Mouse (Mus musculus) embryonic facial prominence, embryonic 15.5 days (tissue): Measurements from ENCODE around the gene Sgms2. TPM values are rescaled to one million over a fixed set of nuclear protein-coding genes. Genes with fewer than 3 reads are reported as not detected.

Source experiments
- ATAC-seq: fragments of 200-750 bp; cut with Nextera tagmentation; 2 replicates; pipeline ENCODE4 v1.8.0; 2017; ENCODE audit warnings: low read depth, moderate TSS enrichment; ENCODE audit not compliant: insufficient number of reproducible peaks, low FRiP score, low TSS enrichment
- H3K27ac ChIP-seq: fragments of 300-500 bp; sonication (generic); replicated peaks from 2 replicates; pipeline ENCODE4 v1.5.1; 2015; ENCODE audit warnings: mild to moderate bottlenecking, inconsistent platforms
- H3K27me3 ChIP-seq: fragments of 300-500 bp; sonication (generic); 2 replicates; pipeline ENCODE4 v1.6.1; 2015; ENCODE audit warnings: inconsistent platforms
- H3K36me3 ChIP-seq: fragments of 300-500 bp; sonication (generic); 2 replicates; pipeline ENCODE4 v1.6.1; 2015; ENCODE audit warnings: mild to moderate bottlenecking, inconsistent platforms
- H3K4me1 ChIP-seq: fragments of 300-500 bp; sonication (generic); 2 replicates; pipeline ENCODE4 v1.6.1; 2015; ENCODE audit warnings: inconsistent platforms
- H3K4me2 ChIP-seq: fragments of 300-500 bp; sonication (generic); replicated peaks from 2 replicates; pipeline ENCODE4 v1.6.1; 2015; ENCODE audit warnings: mild to moderate bottlenecking, inconsistent platforms
- H3K4me3 ChIP-seq: fragments of 300-500 bp; sonication (generic); replicated peaks from 2 replicates; pipeline ENCODE4 v1.5.1; 2015; ENCODE audit warnings: mild to moderate bottlenecking, inconsistent platforms
- H3K9ac ChIP-seq: fragments of 300-500 bp; sonication (generic); 2 replicates; pipeline ENCODE4 v1.6.1; 2015; ENCODE audit warnings: inconsistent platforms
- H3K9me3 ChIP-seq: fragments of 300-500 bp; sonication (generic); replicated peaks from 2 replicates; pipeline ENCODE4 v1.6.1; 2016; ENCODE audit warnings: inconsistent platforms
- WGBS: fragments of 180-500 bp; shearing (Covaris S2); methylation state at CpG from one replicate; pipeline ENCODE4 v1.1.7; 2015; 5-methylcytosine and 5-hydroxymethylcytosine counted together
- polyA plus RNA-seq: library from polyadenylated mRNA; unstranded; fragments of >200 nt; fragmentation: Nextera tagmentation; extraction: Ambion mirVana; gene quantifications from 2 replicates; pipeline ENCODE4 v1.2.1, GENCODE M21; 2015

Sgms2 gene
- polyA plus RNA-seq, 1 experiment from 2014 or later: 24.3 TPM

- H3K9ac ChIP-seq: no peak overlapping the region
- no peak overlapping the region for H3K4me2 ChIP-seq
- no peaks in the 10 kb centered on the region for H3K36me3 ChIP-seq
- no peaks in the 10 kb centered on the region for H3K27me3 ChIP-seq
- WGBS: 90% methylated on average over 4 of the region's 4 CpGs
- ATAC-seq: no peak
- H3K4me3 ChIP-seq: no peak overlapping the region
- peaks cover 20% of the 10 kb centered on the region for H3K4me1 ChIP-seq
- H3K27ac ChIP-seq: no peak overlapping the region
- H3K9me3 ChIP-seq: no peaks in the 10 kb centered on the region
These were observed 217.1 kb downstream of the Sgms2 start for GRCm38 (mm10) chr3:131274151-131274550.

DNA sequence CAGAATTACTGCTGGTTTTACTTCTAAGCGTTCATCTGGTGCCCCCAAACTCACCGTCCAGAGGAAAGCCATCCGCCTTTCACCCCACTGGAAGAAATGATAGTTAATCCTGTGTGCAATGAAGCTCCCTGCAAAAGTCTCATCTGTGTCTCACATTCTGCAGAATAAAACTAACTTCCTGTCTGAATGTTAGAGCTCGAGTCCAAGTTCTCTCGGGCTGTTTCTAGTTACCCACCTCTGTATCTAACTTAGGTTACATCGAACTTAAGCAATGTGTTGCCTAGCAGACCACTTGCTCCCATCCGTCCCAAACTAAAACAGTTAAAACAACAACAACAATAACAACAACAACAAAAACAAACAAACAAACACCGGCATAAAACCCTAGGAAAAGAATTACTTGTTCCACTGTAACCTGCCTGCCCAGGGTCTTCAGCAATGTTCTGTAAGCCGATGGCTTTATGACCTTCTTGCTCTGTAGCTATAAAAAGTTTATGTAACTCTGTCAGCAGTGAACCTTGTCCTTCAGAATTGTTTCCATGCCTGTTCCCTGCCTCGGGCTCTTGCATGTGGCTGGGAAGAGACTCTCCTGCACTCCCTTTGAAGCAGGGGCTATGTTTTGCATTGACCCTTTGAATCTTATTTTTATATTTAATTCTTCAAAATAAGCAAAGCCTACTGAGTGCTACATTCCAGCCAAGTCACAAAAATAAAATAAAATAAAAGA lies 218.7 kb downstream of the Sgms2 start:
- H3K27me3 ChIP-seq: no peaks in the 10 kb centered on the region
- no peaks in the 10 kb centered on the region for H3K9me3 ChIP-seq
- peak overlapping the region; percentile 62 for H3K4me2 ChIP-seq
- peak overlapping the region; percentile 88 for H3K27ac ChIP-seq
- no peaks in the 10 kb centered on the region for H3K36me3 ChIP-seq
- H3K4me1 ChIP-seq: peaks cover 20% of the 10 kb centered on the region
- H3K9ac ChIP-seq: no peak overlapping the region
- peak; percentile 23; the same call in 1 of the 2 replicates for ATAC-seq
- peak overlapping the region; percentile 86 for H3K4me3 ChIP-seq
- WGBS: 17% methylated on average over 10 of the region's 10 CpGs

DNA sequence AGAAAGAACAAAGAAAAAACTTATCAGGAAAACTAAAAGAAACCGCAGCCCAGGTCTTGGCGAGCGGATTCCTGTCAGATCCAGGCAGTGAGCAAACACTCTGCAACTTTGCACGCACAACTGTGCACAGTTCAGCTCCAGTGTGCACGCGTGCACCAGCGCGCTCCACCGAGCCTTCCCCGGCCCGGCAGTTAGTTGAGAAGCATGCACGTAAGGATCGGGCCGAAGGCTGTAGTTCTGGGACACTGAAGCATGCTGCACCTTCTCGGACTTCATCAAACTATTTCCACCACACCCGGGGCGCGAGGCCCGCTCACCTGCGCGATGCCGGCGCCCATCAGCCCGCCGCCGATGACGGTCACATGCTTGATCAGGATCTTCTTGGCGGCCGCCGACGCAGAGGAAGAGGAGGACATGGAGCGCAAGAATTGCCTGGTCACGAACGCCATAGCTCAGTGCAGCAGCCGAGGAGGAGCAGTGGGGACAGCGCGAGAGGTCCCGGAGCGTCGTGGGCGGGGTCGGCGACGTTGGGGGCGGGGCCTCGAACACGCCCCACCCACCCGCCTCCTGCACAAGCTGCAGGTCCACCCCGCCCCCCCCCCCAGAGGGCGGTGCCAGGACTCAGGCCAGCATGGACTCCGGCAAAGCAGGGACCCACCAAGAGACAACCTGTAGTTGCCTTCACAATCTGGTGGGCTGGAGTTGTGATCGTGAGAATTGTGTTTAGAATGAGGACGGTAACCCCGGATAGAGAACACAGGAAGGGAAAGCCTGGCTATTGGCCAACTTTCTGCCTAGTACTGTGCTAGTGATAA lies 219.4 kb downstream of the Sgms2 start, which contains the start of gene Hadh:
Hadh (minus strand) TSS at position 543 of the 815 bp plus-strand sequence.
- H3K27ac ChIP-seq: peak within 1 kb of the TSS; percentile 88
- H3K4me2 ChIP-seq: peak within 1 kb of the TSS; percentile 62
- ATAC-seq: peak; percentile 94
- H3K4me3 ChIP-seq: peak within 1 kb of the TSS; percentile 86
- no peaks in the 10 kb centered on the region for H3K27me3 ChIP-seq
- WGBS: under 1% methylated on average over 53 of the region's 54 CpGs
- H3K4me1 ChIP-seq: peaks cover 20% of the 10 kb centered on the region
- no peaks in the 10 kb centered on the region for H3K9me3 ChIP-seq
- peak within 1 kb of the TSS; percentile 87 for H3K9ac ChIP-seq
- H3K36me3 ChIP-seq: no peaks in the 10 kb centered on the region

GRCm38 (mm10) chr3:131271157-131271556 lies 220.1 kb downstream of the Sgms2 start:
- Histone ChIP-seq H3K9me3 (no peaks in the 10 kb centered on the region), H3K27ac (peak overlapping the region; percentile 88), H3K9ac (peak overlapping the region; percentile 87), H3K4me2 (peak overlapping the region; percentile 62), H3K4me1 (peaks cover 20% of the 10 kb centered on the region), H3K27me3 (no peaks in the 10 kb centered on the region), H3K4me3 (peak overlapping the region; percentile 86), H3K36me3 (no peaks in the 10 kb centered on the region)
- ATAC-seq: no peak
- WGBS: 7% methylated on average over 8 of the region's 8 CpGs

DNA sequence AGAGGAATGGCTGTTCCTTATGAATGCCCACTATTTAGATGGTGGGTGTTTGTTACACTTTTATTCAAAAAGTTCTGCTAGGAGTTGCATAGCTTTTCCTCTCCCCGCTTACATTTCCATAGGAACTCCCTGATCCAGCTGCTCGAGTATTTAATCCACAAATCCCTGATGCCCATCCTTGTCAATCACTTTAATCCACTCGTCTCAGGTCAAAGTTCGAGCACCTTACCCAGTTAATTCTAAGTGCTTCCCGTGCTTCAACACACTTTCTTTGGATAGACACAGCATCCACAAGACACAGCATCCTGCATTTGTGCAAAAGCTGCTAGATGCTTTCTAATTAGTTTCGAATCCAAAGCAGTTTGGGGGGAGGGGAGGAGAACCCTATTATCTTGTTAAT lies 220.8 kb downstream of the Sgms2 start:
- peaks cover 20% of the 10 kb centered on the region for H3K4me1 ChIP-seq
- no peaks in the 10 kb centered on the region for H3K9me3 ChIP-seq
- 46% methylated on average over 6 of the region's 6 CpGs for WGBS
- no peak overlapping the region for H3K9ac ChIP-seq
- no peaks in the 10 kb centered on the region for H3K27me3 ChIP-seq
- H3K4me2 ChIP-seq: peak overlapping the region; percentile 62
- peak overlapping the region; percentile 86 for H3K4me3 ChIP-seq
- H3K36me3 ChIP-seq: no peaks in the 10 kb centered on the region
- ATAC-seq: no peak
- no peak overlapping the region for H3K27ac ChIP-seq

Other genes with a start within 250 kb of the Sgms2 start
- gene Hadh, start 219.3 kb downstream of the Sgms2 start, polyA plus RNA-seq: 101 and 108 TPM in 2 replicates
- gene Cyp2u1, start 188.2 kb downstream of the Sgms2 start, polyA plus RNA-seq: 1.5 and 1.7 TPM in 2 replicates
- gene Papss1, start 73.4 kb upstream of the Sgms2 start, polyA plus RNA-seq: 116 and 117 TPM in 2 replicates